Mouse (Mus musculus): ENCODE data around the gene Zfp663. TPM values are rescaled to one million over a fixed set of nuclear protein-coding genes. Genes with fewer than 3 reads are reported as not detected.

The Zfp663 gene
- polyA plus RNA-seq, 1 experiment, result not detected

GRCm38 (mm10) chr2:165303354-165304012 is 65.0 kb downstream of the Zfp663 start:
- TF ChIP-seq POLR2A (IDR thresholded peaks at IDR 0.05; ENCODE audit: low read depth, low read length) (no peak), CTCF (conservative IDR thresholded peaks at IDR 0.05; ENCODE audit: insufficient read depth, insufficient read length, low read depth, low read length) (no peak)
- no peak for DNase-seq
- no peak overlapping the region for H3K27ac ChIP-seq (ENCODE audit: insufficient read depth, low read depth, low read length)
- peaks cover 17% of the 10 kb centered on the region; the same call in 1 of the 2 replicates for H3K4me1 ChIP-seq (ENCODE audit: control insufficient read depth, insufficient read depth, low read length)
- H3K4me3 ChIP-seq (ENCODE audit: insufficient read depth, low read depth, low read length), result no peak overlapping the region
- H3K36me3 ChIP-seq (ENCODE audit: control insufficient read depth, insufficient read depth, low read length), result peaks cover 1% of the 10 kb centered on the region; the same call in 1 of the 2 replicates
- no peaks in the 10 kb centered on the region for H3K27me3 ChIP-seq (replicated peaks; ENCODE audit: control insufficient read depth, insufficient read depth, low read length)
- 98% methylated on average over 6 of the region's 6 CpGs for whole genome bisulfite sequencing

- Histone ChIP-seq H3K36me3 (ENCODE audit: control insufficient read depth, insufficient read depth, low read length) (peaks cover 1% of the 10 kb centered on the region; the same call in 1 of the 2 replicates), H3K4me1 (ENCODE audit: control insufficient read depth, insufficient read depth, low read length) (peaks cover 24% of the 10 kb centered on the region; the same call in 1 of the 2 replicates), H3K27me3 (replicated peaks; ENCODE audit: control insufficient read depth, insufficient read depth, low read length) (no peaks in the 10 kb centered on the region), H3K27ac (ENCODE audit: insufficient read depth, low read depth, low read length) (no peak overlapping the region), H3K4me3 (ENCODE audit: insufficient read depth, low read depth, low read length) (no peak overlapping the region)
- WGBS, result 59% methylated on average over 3 of the region's 3 CpGs
- DNase-seq, result no peak
- no peak for TF ChIP-seq CTCF (conservative IDR thresholded peaks at IDR 0.05; ENCODE audit: insufficient read depth, insufficient read length, low read depth, low read length)
- TF ChIP-seq POLR2A (IDR thresholded peaks at IDR 0.05; ENCODE audit: low read depth, low read length), result no peak
Observed at GRCm38 (mm10) chr2:165301409-165301808, 67.1 kb downstream of the Zfp663 start.

Other genes with a start within 250 kb of the Zfp663 start
- 0.05 and 0.19 TPM in 2 replicates for gene Cdh22, start 133.9 kb downstream of the Zfp663 start, polyA plus RNA-seq (2012; rRNA removed)
- 64.1 and 69.8 TPM in 2 replicates for gene Slc35c2, start 80.9 kb downstream of the Zfp663 start, polyA plus RNA-seq (2012; rRNA removed)
- gene Elmo2, start 42.2 kb downstream of the Zfp663 start, polyA plus RNA-seq (2012; rRNA removed), result 56.3 and 59.9 TPM in 2 replicates
- gene Zfp334, start 19.5 kb upstream of the Zfp663 start, polyA plus RNA-seq (2012; rRNA removed), result 1.1 and 1.2 TPM in 2 replicates
- gene Ocstamp, start 31.7 kb upstream of the Zfp663 start, polyA plus RNA-seq (2012; rRNA removed), result 0.09 and 0.11 TPM in 2 replicates
- 584 and 709 TPM in 2 replicates for gene Slc13a3, start 104.5 kb upstream of the Zfp663 start, polyA plus RNA-seq (2012; rRNA removed)
- 15.5 and 16.3 TPM in 2 replicates for gene Trp53rka, start 124.6 kb upstream of the Zfp663 start, polyA plus RNA-seq (2012; rRNA removed)
- 1.5 and 1.7 TPM in 2 replicates for gene Slc2a10, start 135.1 kb upstream of the Zfp663 start, polyA plus RNA-seq (2012; rRNA removed)
- 7.7 and 8.2 TPM in 2 replicates for gene Eya2, start 226.3 kb upstream of the Zfp663 start, polyA plus RNA-seq (2012; rRNA removed)

Data from kidney, adult 2 months (tissue).